Mouse (Mus musculus): ENCODE data around the gene Brd3.

Gene Brd3

DNA sequence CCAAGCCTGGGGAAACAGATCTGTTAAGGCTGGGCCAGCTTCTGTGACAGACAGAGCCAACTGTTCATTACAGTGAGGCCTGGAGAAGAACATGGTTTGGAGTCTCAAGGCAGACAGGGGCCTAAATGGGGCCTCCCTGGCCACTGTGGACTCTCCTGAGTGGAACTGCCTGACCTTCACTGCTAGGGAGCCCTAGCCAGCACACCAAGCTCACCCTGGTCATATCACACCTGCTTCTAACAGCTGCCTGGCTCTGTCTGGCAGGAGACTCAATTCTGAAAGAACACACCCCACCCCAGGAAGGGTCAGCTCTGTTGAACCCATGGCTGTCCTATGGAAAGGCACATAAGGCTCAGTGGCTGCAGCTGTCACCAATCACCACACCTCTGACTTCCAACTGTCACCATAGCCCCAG lies 36.3 kb downstream of the Brd3 start:
- peak in 1 of 2 experiments; percentile 22 for DNase-seq (ENCODE audit: low spot score in 2 of 2)

DNA sequence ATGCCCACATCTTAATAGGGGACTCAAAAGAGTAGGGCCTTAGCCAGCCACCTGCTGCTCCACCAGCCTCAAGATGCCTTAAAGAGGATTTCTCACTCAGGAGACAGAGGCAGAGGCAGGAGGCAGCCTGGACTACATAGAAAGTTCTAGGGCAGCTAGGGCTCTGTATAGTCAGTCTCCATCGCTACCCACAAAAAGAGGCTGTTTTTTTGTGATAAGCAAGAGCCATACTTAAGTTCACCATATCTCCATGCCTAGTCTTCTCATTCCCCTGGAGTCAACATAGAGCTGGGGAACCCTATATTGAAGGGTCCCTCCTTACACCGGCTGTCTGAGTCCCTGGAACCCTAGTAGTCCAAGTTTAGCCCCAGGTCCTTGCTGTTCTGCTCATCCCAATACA lies 36.9 kb downstream of the Brd3 start:
- DNase-seq (ENCODE audit: low spot score in 2 of 2) = no peak

DNA sequence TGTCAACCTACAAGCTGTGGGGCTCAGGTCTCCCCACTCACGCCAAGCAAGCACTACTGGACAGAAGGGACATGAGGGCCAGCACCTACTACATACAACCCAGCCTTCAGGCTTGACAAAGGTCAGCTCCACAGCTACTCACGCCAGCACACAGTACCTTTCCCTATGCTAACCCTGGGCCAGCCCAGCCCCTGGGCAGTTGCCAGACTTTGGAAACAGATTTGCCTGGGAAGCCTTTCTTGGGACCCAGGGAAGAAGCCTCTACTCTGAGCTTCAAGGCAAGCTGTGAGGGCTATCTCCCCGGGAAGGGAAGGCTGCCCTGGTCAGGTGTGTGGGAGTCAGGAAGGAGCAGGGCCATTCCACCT lies 37.5 kb downstream of the Brd3 start:
- peak in 1 of 2 experiments; percentile 21 for DNase-seq (ENCODE audit: low spot score in 2 of 2)

DNA sequence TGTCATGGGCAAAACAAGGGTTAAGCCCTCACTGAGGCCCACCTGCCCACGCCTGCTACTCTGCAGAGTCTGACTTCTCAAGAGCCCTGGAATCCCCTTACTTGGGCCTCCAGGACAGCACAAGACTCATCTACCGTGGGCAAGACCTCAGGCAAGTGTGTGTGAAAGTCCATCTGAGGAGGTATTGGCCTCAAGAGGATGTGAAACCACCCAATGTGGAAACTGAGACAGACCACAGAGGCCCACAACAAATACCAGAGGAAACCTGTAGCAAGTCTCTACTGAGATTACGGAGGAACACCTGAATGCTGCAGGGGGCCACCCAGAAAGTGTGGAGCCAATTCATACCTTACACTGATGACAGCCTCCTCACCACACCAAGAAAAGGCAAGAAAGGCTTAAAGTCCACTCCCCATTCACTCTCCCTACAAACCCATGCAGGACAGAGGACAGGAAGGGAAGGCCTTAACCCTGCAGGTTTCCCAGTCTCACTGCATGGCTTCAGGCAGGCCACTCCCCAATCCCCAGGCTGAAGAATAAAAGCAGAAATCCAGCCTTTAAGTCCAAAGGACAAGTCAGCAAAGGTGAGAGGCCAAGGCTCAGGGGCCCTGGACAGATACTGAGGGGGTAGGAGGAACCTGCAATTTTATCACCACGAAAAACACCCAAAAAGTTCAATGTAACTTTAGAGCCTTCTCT lies 38.0 kb downstream of the Brd3 start:
- no peak for DNase-seq (ENCODE audit: low spot score in 2 of 2)

DNA sequence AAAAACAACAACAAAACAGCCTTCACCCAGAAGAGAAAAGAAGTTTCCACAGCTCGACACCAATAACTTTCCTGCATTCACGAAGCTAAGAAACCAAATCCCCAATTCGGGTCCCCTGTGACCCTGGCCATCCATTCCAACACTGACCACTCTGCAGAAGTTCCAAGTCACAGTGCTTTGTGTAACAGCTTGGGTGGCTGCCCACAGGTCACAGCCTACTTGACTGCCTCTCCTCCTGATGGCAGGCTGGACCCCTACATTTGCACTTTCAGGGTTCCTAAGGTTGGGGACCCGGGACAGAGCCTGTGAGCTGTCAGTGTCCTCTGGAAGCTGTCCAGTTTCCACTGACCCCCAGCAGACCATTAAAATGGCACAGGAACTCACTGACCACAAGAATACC lies 44.6 kb downstream of the Brd3 start:
- DNase-seq (ENCODE audit: low spot score in 2 of 2) = no peak

DNA sequence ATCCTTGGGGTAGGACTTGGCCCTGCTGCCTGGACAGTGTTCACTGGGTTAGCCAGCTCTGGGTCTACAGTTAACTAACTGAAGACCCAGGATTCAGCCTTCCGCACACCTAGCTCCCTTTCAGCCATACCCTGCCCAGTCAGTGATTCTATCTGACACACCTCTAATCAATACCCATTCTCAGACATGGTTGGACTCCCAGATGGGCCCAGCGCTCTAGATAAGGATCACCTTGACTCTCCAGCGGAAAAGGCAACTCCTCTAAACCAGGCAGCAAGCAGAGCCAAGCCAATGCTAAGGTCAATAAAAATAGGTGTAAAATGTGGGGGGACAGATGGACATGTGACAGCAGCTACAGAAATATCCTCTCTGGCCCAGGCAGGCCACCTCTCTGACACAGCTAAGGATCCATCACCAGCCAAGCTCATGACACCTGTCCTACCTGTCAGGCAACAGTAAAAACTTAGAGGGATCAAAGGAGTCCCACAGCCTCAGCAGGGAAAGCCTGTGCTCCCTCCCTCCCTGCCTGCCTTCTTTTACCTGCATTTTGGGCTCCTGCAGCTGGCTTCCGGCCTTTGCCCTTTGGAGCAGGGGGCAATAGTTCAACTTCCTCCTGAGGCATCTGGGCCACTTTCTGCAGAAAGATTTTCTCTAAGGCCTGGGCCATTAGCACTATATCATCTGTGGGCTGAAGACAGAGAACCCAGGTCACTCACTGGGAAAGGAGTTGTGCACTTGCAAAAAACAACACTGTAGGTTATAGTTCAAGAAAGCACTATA lies 45.4 kb downstream of the Brd3 start:
- DNase-seq (ENCODE audit: low spot score in 2 of 2) = no peak

DNA sequence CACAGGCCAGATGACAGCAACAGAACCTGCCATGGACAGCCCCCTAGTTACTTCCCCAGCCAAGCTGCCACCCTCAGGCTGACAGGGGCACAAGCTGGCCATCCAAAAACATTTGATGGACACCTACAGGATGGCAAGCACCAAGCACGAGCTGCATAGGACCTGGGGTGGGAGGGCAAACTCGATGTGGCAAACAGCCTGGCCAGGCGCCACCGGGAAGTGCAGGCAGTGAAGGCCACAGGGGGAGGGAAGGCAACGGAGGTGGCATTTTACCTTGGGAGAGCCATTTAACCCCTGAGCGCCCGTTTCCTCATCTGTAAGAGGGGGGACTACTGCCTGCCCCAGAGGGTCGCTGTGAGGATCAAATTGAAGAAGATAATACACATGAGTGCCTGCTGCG lies 46.8 kb downstream of the Brd3 start:
- DNase-seq (ENCODE audit: low spot score in 2 of 2) = no peak

DNA sequence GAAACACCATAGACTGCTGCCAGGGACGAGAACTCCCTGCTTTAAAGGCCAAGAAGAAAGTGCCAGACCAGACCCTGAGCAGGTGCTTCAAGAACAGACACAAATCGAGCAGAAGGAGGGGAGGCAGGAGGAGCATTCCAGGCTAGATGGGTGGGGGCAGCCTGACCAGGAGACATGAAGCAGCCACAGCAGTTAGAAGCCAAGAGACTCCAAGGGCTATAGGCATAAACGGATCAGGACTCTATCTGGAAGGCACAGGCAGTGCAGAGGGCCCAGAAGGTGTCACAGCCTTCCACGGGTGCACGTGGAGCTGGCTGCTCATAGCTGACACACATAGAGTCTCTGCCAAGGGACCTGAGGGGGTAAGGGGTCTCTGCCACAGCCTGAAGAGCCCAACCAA lies 47.3 kb downstream of the Brd3 start:
- no peak for DNase-seq (ENCODE audit: low spot score in 2 of 2)

DNA sequence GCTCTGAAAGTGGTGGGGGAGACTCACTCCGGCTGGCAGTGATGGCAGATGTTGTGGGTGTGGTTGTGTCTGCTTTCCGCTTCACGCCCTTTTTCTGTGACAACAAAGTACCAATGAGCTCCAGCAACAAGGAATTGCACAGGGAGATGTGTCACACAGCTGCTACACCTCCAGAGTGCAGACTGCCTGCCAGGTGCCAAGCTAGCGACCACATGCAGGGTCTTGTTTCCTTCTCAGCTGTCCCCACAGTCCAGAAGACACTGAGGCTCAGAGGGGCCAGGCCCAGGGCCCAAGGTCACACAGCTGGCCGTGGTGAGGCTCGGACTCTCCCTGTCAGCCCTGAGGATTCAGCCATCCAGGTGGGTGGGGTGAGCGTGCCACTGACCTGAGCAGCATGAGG lies 47.7 kb downstream of the Brd3 start:
- no peak for DNase-seq (ENCODE audit: low spot score in 2 of 2)

DNA sequence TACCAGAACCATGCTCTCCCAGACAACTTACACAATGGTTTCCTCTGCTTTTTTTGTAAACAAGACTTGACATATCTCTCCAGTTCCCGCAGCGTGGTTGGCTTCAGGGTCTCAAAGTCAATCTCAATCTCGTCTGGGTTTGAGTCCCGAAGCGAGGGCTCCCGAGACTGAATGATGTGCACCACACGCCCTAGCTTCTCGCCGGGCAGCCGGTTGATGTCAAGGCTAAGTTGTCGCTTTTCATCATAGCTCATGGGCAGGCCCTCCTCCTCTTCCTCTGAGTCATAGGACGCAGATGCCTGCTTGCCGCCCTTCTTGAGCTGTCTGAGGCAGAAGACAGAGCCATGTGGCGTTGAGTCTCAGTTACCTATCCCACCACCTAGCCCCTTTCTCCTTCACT lies 57.2 kb downstream of the Brd3 start:
- no peak for DNase-seq (ENCODE audit: low spot score in 2 of 2)

DNA sequence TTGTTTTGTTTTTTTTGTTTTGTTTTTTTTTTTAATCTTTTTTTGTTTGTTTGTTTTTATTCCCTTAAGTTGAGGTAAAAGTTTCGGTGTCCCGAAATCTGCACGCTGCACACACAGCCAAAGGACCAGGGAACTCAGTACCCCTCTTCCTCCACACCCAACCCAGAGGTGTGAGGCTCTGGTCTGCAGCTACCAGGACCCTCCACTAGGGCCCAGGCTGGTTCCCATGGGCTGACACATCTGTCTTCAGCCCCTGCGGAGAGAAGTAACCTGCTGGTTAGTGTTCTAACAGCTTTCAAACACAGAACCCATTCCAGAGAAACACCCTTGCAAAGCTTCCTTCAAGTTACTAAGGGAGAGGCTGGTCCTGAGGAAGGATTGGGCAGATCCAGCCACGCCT lies 59.7 kb downstream of the Brd3 start:
- no peak for DNase-seq (ENCODE audit: low spot score in 2 of 2)

DNA sequence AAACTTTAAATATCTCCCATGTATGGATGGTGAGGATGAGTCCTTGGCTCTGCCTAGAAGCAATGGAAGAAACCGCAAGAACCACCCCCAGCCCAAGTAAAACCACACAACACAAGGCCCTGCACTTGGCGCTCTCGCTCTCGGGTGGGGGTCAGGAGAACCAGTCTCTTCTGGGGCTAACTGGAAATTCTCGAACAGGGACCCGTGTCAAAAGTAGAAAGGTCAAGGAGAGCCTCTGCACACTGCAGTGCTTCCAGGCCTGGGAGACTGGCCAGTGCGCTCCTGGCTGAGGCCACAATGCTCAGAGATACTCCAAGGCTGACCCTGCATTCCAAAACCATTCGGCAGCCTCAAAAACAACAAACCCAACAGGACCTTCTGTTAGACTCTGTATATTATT lies 60.6 kb downstream of the Brd3 start:
- no peak for DNase-seq (ENCODE audit: low spot score in 2 of 2)

DNA sequence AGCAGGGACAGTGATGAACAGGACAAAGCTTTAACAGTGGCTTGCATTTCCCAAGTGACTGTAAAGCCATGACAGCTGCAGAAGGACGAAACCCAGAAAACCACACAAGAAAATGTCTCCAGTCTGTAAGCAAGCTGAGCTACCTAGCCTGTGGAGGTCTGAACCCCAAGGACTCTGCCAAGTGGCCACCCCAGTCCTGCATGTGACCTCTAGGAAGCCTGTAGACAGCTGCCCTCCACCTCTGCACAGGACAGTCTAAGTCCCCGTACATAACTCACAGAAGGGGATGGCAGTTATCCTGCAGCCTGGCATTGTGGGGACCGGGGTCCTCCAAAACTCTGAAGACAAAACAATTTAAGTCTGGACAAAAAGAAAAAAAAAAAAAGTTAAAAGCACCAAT lies 61.6 kb downstream of the Brd3 start:
- DNase-seq (ENCODE audit: low spot score in 2 of 2) = no peak

DNA sequence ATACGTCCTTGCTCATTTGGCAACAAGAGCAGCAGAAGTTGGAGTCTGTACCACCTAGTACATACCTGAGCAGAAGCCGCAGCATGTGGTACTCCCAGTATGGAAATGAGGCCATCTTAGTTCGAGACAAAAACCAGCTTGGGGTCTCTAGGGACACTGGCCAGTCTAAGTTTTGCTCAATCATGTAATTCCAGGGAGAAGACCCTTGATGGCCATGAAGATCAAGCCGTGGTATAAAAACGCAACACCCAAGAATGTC lies 64.1 kb downstream of the Brd3 start:
- DNase-seq (ENCODE audit: low spot score in 2 of 2) = no peak

DNA sequence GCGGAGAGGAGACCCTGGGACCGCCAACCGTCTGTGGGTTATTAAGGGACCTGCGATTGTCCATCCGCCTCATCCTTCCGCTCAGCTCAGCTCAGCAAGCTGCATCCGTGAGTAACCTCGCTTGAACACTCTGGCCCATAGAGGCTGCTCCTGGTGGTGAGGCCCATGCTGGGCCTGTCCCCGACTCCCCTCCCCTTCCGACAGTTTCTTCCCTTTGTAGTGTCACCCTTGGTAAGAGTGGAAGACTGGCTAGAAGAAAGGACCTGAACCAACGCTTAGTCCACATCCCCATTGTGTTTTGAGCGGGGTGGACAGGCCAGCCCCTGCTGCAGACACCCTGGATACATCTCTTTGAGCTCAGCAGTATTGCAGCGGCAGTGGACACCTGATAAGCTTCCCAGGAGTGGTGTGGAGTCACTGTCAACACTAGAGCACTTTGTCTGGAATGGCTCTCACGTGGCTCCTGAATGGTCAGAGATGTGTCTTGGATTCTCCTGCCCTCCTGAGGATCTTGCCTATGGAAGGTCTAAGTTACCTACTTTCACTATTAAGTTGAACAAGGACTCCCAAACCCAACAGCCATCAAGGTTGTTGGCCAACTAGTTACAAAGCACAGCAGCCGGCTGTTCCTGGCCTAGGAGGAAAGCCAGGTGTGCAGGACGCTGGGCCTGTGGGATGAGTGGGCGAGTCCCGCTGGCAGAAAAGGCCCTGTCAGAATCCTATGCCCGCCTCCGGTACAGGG lies 64.6 kb downstream of the Brd3 start:
- peak in 1 of 2 experiments; percentile 53 for DNase-seq (ENCODE audit: low spot score in 2 of 2)

DNA sequence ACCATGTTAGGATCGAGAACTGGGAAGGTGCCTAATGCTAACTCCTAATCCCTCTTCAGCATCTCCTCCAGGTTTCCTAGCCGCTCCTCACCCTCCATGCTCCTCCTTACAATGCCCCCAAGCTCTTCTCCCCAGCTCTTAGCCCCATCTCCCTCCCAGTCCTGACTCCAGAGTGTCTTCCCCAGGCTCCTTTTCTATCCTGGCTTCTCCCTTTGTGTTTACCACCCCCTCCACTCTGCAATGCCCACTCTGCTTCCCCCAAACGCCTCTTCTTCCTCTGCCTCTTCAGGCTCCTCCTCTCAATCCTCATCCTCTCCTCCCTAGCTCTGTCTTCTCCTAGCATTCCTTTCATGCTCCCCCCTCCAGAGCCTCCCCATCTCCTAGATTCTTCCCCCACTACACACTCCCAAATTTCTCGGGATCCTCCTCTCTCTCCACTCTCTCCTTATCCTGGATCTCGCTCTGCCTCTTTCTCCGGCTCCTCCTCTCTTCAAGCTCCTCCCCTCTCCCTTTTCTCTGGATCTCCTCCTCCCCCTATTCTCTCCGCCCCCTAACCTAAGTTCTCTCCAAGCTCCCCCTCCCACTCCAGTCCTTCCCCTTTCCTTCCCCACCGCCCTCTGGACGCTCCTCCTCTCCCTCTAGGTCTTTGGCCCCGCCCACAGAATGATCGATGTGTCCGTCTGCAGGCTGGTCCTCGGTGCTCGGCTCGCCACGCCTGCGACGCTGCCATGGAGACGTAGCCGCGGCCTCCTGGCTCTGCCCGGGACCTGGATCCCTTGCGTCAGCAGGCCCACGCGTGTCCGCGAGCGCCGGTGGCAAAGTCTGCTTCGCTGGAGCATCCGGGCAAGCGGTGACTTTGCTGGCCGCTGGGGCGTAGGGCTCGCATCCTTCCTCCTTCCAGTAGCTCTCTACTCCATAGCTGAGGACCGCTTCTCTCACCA lies 65.4 kb downstream of the Brd3 start, which contains the start of gene Brd3os:
Brd3os (plus strand) TSS at position 558 of the 941 bp plus-strand sequence.
- peak; percentile 98 for DNase-seq (ENCODE audit: low spot score in 2 of 2)

DNA sequence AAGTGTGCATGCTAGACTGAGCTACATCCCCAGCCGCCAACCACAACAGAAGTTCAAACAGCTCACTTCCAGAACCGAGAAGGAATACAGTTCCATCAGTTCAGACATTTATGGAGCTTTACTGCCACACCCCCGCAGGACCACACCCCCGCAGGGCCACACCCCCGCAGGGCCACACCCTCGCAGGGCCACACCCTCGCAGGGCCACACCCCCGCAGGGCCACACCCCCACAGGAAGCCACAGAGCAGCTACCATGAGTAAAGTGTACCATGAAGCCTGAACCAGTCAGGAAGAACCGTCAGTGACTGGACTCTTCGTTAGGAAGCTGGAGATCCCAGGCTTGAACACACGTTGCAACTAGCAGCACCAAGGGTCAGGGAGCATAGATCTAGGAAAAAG lies 69.2 kb downstream of the Brd3 start:
- DNase-seq (ENCODE audit: low spot score in 2 of 2) = no peak

DNA sequence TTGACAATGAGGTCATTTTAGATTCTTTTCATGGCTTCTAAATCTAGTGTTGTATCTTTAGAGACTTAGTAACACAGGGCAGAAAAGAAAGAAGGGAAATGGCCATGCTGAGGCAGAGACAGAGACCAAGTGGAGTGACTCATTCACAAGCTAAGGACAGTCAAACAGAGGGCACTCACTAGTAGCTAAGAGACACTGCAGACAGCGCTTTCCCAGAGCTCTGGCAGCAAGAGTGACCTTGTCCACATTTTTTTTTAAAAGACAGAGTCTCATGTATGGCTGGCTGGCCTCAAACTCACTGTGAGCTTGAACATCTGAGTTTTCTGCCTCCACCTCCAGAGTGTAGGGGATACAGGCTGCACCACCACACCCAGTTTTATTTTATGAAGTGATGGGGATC lies 69.6 kb downstream of the Brd3 start:
- DNase-seq (ENCODE audit: low spot score in 2 of 2) = no peak

DNA sequence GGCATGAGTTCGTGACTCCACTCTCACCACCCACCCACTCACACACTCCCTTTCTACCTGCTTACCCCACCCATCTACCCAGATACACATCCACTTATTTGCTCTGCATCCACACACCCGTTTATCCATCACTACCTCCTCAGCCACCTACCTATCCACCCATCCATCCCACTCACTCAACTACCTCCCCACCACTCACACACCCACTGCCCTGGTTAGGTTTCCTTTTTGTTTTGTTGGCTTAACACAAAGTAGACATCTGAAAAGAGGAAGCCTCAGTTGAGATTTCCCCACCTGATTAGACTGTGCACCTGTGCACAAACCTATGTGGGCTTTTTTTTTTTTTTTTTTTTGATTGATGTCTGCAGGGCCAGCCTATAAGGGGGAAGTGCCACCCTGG lies 74.9 kb downstream of the Brd3 start:
- DNase-seq (ENCODE audit: low spot score in 2 of 2) = no peak

DNA sequence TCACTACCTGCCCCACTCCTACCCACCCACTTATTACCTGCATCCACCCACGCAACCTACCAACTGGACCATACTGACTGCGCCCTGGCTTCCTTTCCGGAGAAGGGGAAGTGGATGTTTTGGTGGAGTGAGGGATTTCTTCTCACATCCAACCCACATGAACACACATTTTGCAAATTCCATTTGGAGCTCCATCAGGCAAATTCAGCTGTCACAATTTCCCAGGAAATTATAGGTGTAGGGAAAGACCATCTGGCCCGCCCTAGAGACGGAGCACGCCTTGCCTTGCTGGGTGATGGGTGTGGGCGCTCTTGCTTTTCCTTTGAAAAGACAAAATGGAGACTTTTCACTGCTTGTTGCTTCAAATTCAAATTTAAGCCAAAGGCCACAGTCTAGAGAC lies 76.8 kb downstream of the Brd3 start:
- DNase-seq (ENCODE audit: low spot score in 2 of 2) = peak; percentile 78 to 86

DNA sequence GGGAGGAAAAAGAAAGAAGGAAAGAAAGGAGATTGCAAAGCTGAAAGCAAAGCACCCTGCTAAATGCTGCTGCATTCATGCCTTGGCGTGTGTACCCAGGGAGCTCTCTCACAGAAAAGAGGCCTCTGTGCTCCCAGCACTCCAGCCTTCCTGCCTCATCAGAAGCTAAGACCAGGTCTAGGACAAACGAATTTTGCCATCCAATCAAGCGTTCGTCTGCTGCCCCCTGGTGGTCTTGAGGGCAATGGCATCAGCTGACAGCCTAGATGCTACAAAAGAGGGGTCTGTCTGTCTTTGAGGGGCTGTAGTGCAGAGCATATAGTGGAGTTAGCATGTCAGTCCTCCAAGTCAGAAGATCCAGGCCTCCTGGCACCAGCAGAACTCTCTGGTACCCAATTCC lies 79.4 kb downstream of the Brd3 start:
- DNase-seq (ENCODE audit: low spot score in 2 of 2) = peak; percentile 89 to 92

All from right cerebral cortex, postnatal 10 days (tissue).